Mouse (Mus musculus): ENCODE measurements around the gene Gtf2f2. TPM values are rescaled to one million over a fixed set of nuclear protein-coding genes. Genes with fewer than 3 reads are reported as not detected.

The Gtf2f2 gene
- polyA plus RNA-seq, 1 experiment: 10.7 TPM

DNA sequence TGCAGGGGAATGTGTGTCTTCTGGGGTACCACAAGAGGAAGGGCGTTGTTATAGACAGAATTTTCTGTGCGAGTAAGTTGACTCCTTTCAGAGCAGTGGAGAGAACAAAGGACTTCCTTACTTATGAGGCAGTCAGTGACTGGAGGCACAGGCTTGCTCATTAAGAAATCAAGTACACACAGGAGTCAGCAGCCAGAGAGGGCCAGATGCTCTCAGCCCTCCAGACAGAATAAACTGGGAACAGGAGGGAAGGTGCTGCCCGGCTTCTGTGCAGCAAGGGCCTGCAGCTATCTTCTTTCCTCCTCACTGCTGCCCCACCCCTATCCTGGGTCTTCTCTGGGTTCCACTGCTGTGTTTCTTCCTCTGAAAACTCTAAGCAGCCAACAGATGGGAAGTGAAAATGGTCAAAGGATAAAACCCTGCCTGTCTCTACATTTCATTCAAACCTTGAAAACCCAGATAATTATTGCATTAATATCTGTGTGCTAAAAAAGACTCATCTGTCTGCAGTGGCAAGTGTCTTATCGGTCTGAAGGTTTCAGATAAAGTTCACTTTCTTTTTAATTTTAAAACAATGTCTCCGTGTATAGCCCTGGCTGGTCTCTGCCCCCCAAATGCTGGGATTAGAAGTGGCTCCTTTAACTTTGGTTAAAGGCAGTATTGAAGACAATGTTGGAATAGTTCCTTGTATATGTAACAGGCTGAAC is 109.7 kb downstream of the Gtf2f2 start:
- no peak overlapping the region; the same call in 1 of the 2 replicates for H3K27ac ChIP-seq (ENCODE audit: control insufficient read depth, insufficient read depth, low read depth, low read length)
- H3K4me1 ChIP-seq (ENCODE audit: control insufficient read depth, insufficient read depth, low read length): no peaks in the 10 kb centered on the region

DNA sequence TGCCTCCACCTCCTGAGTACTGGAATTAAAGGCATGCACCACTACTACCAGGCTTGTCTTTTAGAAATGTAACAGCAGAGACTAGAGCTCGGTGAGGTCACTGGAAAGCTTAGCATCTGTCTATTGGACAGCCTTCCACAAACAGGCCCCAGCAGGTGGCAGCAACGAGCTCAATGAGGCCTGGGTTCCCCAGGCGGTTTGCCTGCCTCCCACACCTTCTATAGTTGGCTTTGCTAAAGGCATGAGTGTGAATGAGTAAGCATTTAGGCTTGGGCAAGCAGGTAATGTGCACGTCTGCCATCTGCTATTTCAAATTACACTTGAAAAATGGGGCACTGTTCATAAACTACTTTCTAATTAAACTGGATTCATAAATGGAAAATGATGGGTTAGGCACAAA is 111.1 kb downstream of the Gtf2f2 start:
- Histone ChIP-seq H3K4me1 (ENCODE audit: control insufficient read depth, insufficient read depth, low read length) (no peaks in the 10 kb centered on the region), H3K4me3 (ENCODE audit: control insufficient read depth, low read depth, low read length) (no peak overlapping the region), H3K27me3 (ENCODE audit: control insufficient read depth, insufficient read depth, low read length) (no peaks in the 10 kb centered on the region), H3K27ac (ENCODE audit: control insufficient read depth, insufficient read depth, low read depth, low read length) (no peak overlapping the region), H3K36me3 (ENCODE audit: control insufficient read depth, insufficient read depth, low read length) (no peaks in the 10 kb centered on the region)
- TF ChIP-seq POLR2A (IDR thresholded peaks at IDR 0.05; ENCODE audit: control insufficient read depth, low read depth, low read length) (no peak), CTCF (IDR thresholded peaks at IDR 0.05; ENCODE audit: control insufficient read depth, insufficient read depth, insufficient replicate concordance, low read depth, low read length) (peak; percentile 48; the same call in 1 of the 2 replicates)

More for the DNA sequence above, 109.7 kb downstream of the Gtf2f2 start:
- Histone ChIP-seq H3K4me3 (ENCODE audit: control insufficient read depth, low read depth, low read length) (no peak overlapping the region), H3K27me3 (ENCODE audit: control insufficient read depth, insufficient read depth, low read length) (no peaks in the 10 kb centered on the region), H3K36me3 (ENCODE audit: control insufficient read depth, insufficient read depth, low read length) (no peaks in the 10 kb centered on the region)
- TF ChIP-seq CTCF (IDR thresholded peaks at IDR 0.05; ENCODE audit: control insufficient read depth, insufficient read depth, insufficient replicate concordance, low read depth, low read length) (no peak), POLR2A (IDR thresholded peaks at IDR 0.05; ENCODE audit: control insufficient read depth, low read depth, low read length) (no peak)

DNA sequence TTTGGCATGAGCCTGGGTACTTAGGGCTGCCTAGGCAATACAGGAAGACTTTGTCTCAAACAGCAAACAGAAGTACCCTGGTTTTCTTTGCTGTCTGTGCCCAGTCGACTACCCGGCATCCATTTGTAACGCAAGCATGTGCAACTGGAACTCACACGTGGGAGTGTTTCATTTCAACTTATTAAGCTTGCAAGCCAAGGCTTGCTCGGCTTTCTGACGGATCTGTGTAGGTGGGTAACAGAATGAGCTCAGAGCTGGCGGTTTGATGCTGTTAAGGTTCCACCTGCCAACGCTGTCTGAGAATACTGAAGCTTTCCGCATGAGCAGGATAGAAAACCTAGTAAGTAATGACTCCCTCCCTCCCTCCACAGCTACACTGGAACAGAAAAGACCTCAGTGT is 118.5 kb downstream of the Gtf2f2 start:
- Histone ChIP-seq H3K4me1 (ENCODE audit: control insufficient read depth, insufficient read depth, low read length) (no peaks in the 10 kb centered on the region), H3K4me3 (ENCODE audit: control insufficient read depth, low read depth, low read length) (no peak overlapping the region), H3K27me3 (ENCODE audit: control insufficient read depth, insufficient read depth, low read length) (no peaks in the 10 kb centered on the region), H3K27ac (ENCODE audit: control insufficient read depth, insufficient read depth, low read depth, low read length) (no peak overlapping the region), H3K36me3 (ENCODE audit: control insufficient read depth, insufficient read depth, low read length) (no peaks in the 10 kb centered on the region)
- TF ChIP-seq POLR2A (IDR thresholded peaks at IDR 0.05; ENCODE audit: control insufficient read depth, low read depth, low read length): no peak
- no peak for TF ChIP-seq CTCF (IDR thresholded peaks at IDR 0.05; ENCODE audit: control insufficient read depth, insufficient read depth, insufficient replicate concordance, low read depth, low read length)

DNA sequence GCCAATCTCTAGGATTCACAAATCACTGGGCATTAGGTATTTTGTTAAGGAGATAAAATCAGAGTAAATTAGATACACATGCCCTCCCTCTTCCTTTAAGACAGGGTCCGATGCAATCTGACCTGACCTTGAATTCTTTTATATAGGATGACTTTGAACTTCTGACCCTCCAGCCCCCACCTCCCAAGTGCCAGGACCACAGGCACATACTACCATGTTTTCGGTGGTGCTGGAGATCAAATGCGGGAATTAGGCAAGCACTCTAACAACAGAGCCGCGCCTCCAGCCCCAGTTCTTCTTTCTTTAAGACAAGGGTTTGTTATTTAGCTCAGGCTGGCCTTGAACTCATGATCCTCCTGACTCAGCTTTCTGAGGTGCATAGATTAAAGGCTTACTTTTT is 126.8 kb downstream of the Gtf2f2 start:
- no peak overlapping the region for H3K27ac ChIP-seq (ENCODE audit: control insufficient read depth, insufficient read depth, low read depth, low read length)
- no peaks in the 10 kb centered on the region for H3K27me3 ChIP-seq (ENCODE audit: control insufficient read depth, insufficient read depth, low read length)
- H3K4me1 ChIP-seq (ENCODE audit: control insufficient read depth, insufficient read depth, low read length): no peaks in the 10 kb centered on the region
- H3K4me3 ChIP-seq (ENCODE audit: control insufficient read depth, low read depth, low read length): no peak overlapping the region
- no peaks in the 10 kb centered on the region for H3K36me3 ChIP-seq (ENCODE audit: control insufficient read depth, insufficient read depth, low read length)
- TF ChIP-seq CTCF (IDR thresholded peaks at IDR 0.05; ENCODE audit: control insufficient read depth, insufficient read depth, insufficient replicate concordance, low read depth, low read length) (no peak), POLR2A (IDR thresholded peaks at IDR 0.05; ENCODE audit: control insufficient read depth, low read depth, low read length) (no peak)

DNA sequence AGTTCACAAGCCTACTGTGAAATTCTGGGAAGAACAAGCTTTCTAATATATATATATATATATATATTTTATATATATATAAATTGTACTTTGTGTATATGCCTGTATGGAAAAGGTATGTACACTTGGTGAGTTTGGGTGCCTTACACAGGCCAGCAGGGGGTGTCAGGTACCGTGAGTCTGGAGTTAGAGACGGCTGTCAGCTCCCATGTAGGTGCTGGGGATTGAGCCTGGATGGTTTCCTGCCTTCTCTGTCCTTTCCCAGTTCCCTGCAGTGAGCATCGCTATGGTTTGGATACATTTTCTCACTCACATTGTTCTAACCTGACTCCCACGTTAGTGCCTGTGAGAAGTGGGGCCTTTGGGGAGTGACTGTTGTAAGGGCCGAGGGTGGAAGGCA is 127.3 kb downstream of the Gtf2f2 start:
- Histone ChIP-seq H3K4me1 (ENCODE audit: control insufficient read depth, insufficient read depth, low read length) (no peaks in the 10 kb centered on the region), H3K4me3 (ENCODE audit: control insufficient read depth, low read depth, low read length) (no peak overlapping the region), H3K27ac (ENCODE audit: control insufficient read depth, insufficient read depth, low read depth, low read length) (no peak overlapping the region), H3K27me3 (ENCODE audit: control insufficient read depth, insufficient read depth, low read length) (no peaks in the 10 kb centered on the region), H3K36me3 (ENCODE audit: control insufficient read depth, insufficient read depth, low read length) (no peaks in the 10 kb centered on the region)
- TF ChIP-seq CTCF (IDR thresholded peaks at IDR 0.05; ENCODE audit: control insufficient read depth, insufficient read depth, insufficient replicate concordance, low read depth, low read length) (no peak), POLR2A (IDR thresholded peaks at IDR 0.05; ENCODE audit: control insufficient read depth, low read depth, low read length) (no peak)

DNA sequence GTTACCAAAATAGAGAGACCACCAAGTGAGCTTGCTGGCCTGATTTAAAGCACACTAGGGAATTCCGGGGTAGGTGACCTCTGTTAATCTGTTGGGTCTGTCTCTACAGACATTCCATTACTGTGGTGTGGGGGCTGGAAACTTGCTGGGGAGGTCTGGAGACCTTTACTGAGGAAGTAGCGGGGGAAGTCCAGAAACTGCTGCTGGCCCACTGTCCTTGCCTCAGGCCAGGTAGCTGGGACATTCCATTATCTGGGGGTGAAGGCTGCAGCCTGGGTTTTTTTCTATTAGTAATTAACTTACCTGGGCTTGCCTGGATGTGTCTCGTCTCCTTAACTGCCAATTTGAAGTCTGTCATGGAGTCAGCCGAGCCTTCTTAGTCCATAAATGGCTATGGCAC is 128.8 kb downstream of the Gtf2f2 start:
- H3K4me1 ChIP-seq (ENCODE audit: control insufficient read depth, insufficient read depth, low read length): no peaks in the 10 kb centered on the region

DNA sequence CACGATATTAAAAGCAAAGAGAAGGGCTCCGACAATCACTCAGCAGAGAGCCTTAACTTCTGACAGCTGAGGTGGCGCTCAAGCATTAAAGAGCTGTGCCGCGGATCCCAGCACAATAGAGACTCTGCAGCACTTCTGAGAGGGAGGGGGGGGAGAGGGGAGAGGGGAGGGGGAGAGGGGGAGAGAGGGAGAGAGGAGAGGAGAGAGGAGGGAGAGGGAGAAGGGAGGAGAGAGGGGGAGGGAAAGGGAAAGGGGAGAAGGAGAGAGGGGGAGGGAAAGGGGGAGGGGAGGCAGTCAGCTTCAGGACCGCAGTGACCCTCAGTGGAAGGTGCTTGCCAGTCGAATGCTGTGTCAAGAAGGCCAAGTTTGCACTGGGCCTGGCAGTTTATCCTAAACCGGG is 131.7 kb downstream of the Gtf2f2 start:
- Histone ChIP-seq H3K27me3 (ENCODE audit: control insufficient read depth, insufficient read depth, low read length) (no peaks in the 10 kb centered on the region), H3K4me3 (ENCODE audit: control insufficient read depth, low read depth, low read length) (no peak overlapping the region), H3K4me1 (ENCODE audit: control insufficient read depth, insufficient read depth, low read length) (peaks cover 5% of the 10 kb centered on the region), H3K27ac (ENCODE audit: control insufficient read depth, insufficient read depth, low read depth, low read length) (no peak overlapping the region), H3K36me3 (ENCODE audit: control insufficient read depth, insufficient read depth, low read length) (no peaks in the 10 kb centered on the region)
- TF ChIP-seq POLR2A (IDR thresholded peaks at IDR 0.05; ENCODE audit: control insufficient read depth, low read depth, low read length) (no peak), CTCF (IDR thresholded peaks at IDR 0.05; ENCODE audit: control insufficient read depth, insufficient read depth, insufficient replicate concordance, low read depth, low read length) (no peak)

More for the DNA sequence above, 128.8 kb downstream of the Gtf2f2 start:
- Histone ChIP-seq H3K27ac (ENCODE audit: control insufficient read depth, insufficient read depth, low read depth, low read length) (no peak overlapping the region), H3K36me3 (ENCODE audit: control insufficient read depth, insufficient read depth, low read length) (no peaks in the 10 kb centered on the region), H3K4me3 (ENCODE audit: control insufficient read depth, low read depth, low read length) (no peak overlapping the region), H3K27me3 (ENCODE audit: control insufficient read depth, insufficient read depth, low read length) (no peaks in the 10 kb centered on the region)
- no peak for TF ChIP-seq CTCF (IDR thresholded peaks at IDR 0.05; ENCODE audit: control insufficient read depth, insufficient read depth, insufficient replicate concordance, low read depth, low read length)
- TF ChIP-seq POLR2A (IDR thresholded peaks at IDR 0.05; ENCODE audit: control insufficient read depth, low read depth, low read length): no peak
